Mouse (Mus musculus) cerebellum, postnatal 25 days (tissue): ENCODE measurements around the gene Gsg1l.
A peak's percentile ranks its signal among the peaks of the same experiment; 100 is the strongest.

Source experiments
- DNase-seq, 2 experiments: peaks; one replicate each; pipeline ENCODE4 v3.0.0; 2021; ENCODE audit warnings: mixed read lengths in 2 of 2

The Gsg1l gene

DNA sequence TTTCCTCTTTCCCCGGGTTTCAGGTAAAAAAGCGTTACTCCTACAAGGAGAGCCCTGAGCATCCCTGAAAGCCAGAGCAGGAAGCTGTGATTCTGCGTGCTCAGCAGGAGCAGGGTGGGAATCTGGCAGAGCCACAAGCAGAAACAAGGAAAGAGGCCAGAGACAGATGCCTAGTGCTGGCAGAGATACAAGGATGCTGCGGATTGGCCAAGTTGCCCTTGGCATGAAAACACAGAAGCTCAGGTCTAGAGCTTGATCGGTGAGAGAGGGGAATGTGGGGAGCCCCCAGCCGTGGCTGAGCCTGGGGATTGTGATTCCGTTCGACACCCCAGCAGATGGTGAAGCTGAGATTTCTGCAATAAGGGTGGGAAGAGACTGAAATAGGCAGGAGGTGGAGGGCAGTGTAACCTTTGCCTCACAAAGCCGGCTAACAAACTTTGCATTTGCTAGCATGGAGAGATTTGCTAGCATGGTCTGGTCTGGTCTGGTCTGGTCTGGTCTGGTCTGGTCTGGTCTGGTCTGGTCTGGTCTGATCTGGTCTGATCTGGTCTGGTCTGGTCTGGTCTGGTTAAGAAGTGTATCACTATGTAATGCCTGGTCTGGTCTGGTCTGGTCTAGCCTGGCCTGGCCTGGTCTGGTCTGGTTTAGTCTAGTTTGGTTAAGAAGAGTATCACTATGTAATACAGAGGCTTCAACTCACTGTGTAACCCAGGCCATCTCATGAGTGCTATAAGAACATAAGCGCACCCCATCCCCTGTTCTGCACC lies 50.4 kb downstream of the Gsg1l start:
- peak; percentile 91 for DNase-seq

GRCm38 (mm10) chr7:126027410-126027809 lies 54.8 kb downstream of the Gsg1l start:
- DNase-seq, result peak; percentile 73 to 77

- no peak for DNase-seq
Measured at GRCm38 (mm10) chr7:126026600-126026999, 55.6 kb downstream of the Gsg1l start.

- no peak for DNase-seq
Measured at GRCm38 (mm10) chr7:126019966-126020365, 62.2 kb downstream of the Gsg1l start.

- no peak for DNase-seq
Measured at GRCm38 (mm10) chr7:126019321-126019720, 62.9 kb downstream of the Gsg1l start.

GRCm38 (mm10) chr7:126017455-126017854 lies 64.8 kb downstream of the Gsg1l start:
- no peak for DNase-seq

GRCm38 (mm10) chr7:126012325-126013021 lies 69.7 kb downstream of the Gsg1l start:
- no peak for DNase-seq

DNA sequence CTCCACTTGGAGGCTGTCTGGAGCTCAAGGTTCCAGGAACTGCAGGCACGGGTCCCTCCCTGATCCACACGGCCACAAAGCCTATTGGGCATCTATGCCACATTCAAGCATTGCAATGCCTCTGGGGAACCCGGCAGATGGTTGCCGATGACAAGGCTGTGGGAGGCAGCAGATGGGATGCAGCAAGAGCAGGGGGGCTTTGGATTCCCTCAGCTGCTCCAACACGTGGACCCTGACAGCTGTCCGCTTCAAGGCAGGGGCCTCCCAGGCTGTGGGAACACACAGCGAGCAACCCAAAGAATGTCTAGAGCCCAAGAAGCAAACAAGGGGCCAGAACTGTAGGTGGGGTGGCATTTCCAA lies 73.4 kb downstream of the Gsg1l start:
- DNase-seq, result peak; percentile 46 to 52

DNA sequence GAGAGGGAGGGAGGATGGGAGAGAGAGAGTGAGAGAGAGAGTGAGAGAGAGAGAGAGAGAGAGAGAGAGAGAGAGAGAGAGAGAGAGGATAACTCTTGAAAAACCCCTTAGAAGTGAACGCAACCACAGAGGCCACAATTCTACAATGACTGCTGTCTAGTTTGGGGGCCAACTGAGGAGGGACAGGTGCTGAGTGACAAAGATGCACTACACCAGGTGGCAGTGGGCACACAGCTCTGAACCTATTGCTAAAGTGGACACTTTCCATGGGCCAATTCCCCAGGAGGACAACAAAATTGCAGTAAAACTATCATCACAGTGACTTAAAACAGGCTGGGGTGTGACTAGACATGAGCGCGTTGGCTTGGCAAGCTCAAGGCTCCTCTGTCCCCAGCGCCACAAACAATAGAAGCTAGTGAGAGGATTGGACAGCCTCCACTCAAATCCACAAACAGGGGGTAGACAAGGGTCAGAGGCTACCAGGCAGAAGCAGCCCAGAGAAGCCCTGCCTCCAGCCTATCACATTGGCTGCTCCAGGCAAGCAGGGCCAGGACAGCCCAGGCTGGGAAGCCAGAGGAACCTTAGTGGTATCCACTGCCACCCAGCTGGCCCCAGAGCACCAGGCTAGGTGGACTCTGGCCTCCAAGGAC lies 73.9 kb downstream of the Gsg1l start:
- DNase-seq, result no peak

- DNase-seq, result no peak
Measured at GRCm38 (mm10) chr7:126007132-126007910, 74.9 kb downstream of the Gsg1l start.

DNA sequence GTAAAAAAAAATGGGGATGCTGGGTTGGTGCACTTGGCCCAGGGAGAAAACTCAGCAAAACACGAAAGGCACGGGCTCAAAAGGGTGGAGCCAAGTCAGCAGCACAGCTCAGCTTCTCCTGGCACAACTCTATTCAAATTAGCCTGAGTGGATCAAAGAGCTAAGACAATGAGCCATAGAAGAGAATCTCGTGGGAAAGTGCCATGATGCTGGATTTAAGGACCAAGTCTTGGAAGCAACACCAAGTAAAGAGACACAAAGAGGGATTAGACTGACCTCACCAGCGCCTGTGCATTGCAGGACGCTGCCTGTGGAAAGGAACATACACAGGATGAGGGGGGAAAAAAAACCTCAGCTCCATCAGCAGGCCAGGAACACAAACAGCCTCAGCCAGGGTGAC lies 76.9 kb downstream of the Gsg1l start:
- no peak for DNase-seq

DNA sequence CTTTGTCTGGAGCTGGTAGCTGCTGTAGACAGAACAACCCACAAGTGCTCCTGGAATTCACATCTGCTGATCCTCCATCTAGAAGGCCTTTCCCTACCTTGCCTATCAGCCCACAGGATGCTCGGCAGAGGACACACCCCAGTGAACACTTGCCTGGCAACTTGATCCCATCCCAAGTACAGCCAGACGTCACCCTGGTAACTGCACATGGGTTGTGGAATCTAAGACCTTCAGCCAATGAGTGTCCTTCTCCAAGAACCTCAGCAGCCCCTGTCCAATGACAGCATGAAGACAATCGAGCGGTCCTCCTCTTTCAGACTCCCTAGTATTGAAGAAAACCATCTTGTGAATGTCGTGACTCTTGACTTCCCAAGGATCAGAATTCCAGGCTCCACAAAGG lies 80.5 kb downstream of the Gsg1l start:
- no peak for DNase-seq

DNA sequence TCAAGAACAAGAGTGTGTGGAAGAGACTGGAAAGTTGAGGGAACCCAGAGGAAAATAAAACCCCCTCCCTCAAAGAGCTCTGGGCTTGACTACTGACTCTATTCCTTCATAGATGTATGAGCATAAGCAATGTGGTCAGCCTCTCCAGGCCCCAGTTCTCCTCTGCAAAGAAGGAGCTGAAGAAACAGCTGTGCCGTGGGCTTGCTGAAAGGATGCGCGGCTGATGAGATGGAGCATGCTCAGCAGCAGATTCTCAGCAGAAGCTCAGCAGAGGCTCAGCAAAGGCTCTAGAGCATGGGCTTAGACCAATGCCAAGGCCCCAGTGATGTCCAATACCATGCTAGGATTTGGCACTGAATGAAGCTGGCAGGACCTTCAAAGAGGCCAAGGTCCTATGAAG lies 82.3 kb downstream of the Gsg1l start:
- peak in 1 of 2 experiments; percentile 31 for DNase-seq

GRCm38 (mm10) chr7:125996151-125996550 lies 86.1 kb downstream of the Gsg1l start:
- no peak for DNase-seq

- DNase-seq, result no peak
Measured at GRCm38 (mm10) chr7:125992356-125992891, 89.8 kb downstream of the Gsg1l start.

- peak in 1 of 2 experiments; percentile 34 for DNase-seq
Measured at GRCm38 (mm10) chr7:125991846-125992245, 90.4 kb downstream of the Gsg1l start.

DNA sequence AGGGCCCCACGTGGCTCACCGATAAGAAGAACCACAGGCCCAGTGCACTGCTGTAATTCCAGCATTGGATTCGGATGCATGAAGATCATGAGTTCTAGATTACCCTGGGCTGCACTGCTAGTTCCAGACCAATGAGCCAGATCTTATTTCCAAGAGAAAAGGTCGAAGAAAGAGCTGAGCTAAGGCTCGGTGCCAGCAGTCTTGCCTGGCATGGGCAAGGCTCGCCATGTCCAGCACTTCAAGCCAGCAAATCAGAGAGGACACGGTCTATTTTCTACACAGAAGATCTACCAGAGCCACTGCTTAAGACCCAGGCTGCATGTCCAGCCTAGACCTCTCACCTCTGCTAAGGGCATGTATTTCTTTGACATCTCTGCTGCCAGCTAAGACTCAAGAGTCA lies 92.2 kb downstream of the Gsg1l start:
- peak in 1 of 2 experiments; percentile 54 for DNase-seq

GRCm38 (mm10) chr7:125989489-125989888 lies 92.7 kb downstream of the Gsg1l start:
- no peak for DNase-seq

- DNase-seq, result no peak
Measured at GRCm38 (mm10) chr7:125988326-125988725, 93.9 kb downstream of the Gsg1l start.

- DNase-seq, result no peak
Measured at GRCm38 (mm10) chr7:125987117-125987516, 95.1 kb downstream of the Gsg1l start.

- no peak for DNase-seq
Measured at GRCm38 (mm10) chr7:125985565-125985964, 96.6 kb downstream of the Gsg1l start.
